Mouse (Mus musculus): Measurements from ENCODE around the gene Rnf31. TPM values are rescaled to one million over a fixed set of nuclear protein-coding genes. Genes with fewer than 3 reads are reported as not detected.
A peak's percentile ranks its signal among the peaks of the same experiment; 100 is the strongest.

The Rnf31 gene
- polyA plus RNA-seq, 1 experiment from 2014 or later: 9.5 TPM

GRCm38 (mm10) chr14:55605743-55606459 is 14.4 kb downstream of the Rnf31 start:
- H3K36me3 ChIP-seq (ENCODE audit: control insufficient read depth, insufficient read depth, low read length): no peaks in the 10 kb centered on the region; the same call in none of the 2 replicates
- no peaks in the 10 kb centered on the region for H3K9me3 ChIP-seq (ENCODE audit: control insufficient read depth, low read length)
- no peak overlapping the region for H3K4me3 ChIP-seq (ENCODE audit: low read depth, low read length)
- TF ChIP-seq CTCF (IDR thresholded peaks at IDR 0.05; ENCODE audit: low read depth) (no peak), EP300 (optimal IDR thresholded peaks at IDR 0.05) (no peak)
- H3K27ac ChIP-seq (replicated peaks): no peak overlapping the region
- no peak overlapping the region for H3K9ac ChIP-seq (ENCODE audit: low read length)
- no peak overlapping the region for H3K4me2 ChIP-seq (replicated peaks; ENCODE audit: low read depth)
- WGBS: 93% methylated on average over 16 of the region's 16 CpGs
- H3K4me1 ChIP-seq (replicated peaks; ENCODE audit: control insufficient read depth, insufficient read depth): no peaks in the 10 kb centered on the region
- H3K27me3 ChIP-seq (ENCODE audit: control insufficient read depth, insufficient read depth, low read length): no peaks in the 10 kb centered on the region
- ATAC-seq (ENCODE audit: low FRiP score, low TSS enrichment): no peak
- no peak for DNase-seq (ENCODE audit: low spot score)

- Histone ChIP-seq H3K9ac (ENCODE audit: low read length) (no peak overlapping the region), H3K4me1 (replicated peaks; ENCODE audit: control insufficient read depth, insufficient read depth) (no peaks in the 10 kb centered on the region), H3K4me2 (replicated peaks; ENCODE audit: low read depth) (no peak overlapping the region), H3K27me3 (ENCODE audit: control insufficient read depth, insufficient read depth, low read length) (no peaks in the 10 kb centered on the region), H3K9me3 (ENCODE audit: control insufficient read depth, low read length) (no peaks in the 10 kb centered on the region), H3K27ac (replicated peaks) (no peak overlapping the region), H3K4me3 (ENCODE audit: low read depth, low read length) (no peak overlapping the region), H3K36me3 (ENCODE audit: control insufficient read depth, insufficient read depth, low read length) (no peaks in the 10 kb centered on the region; the same call in none of the 2 replicates)
- ATAC-seq (ENCODE audit: low FRiP score, low TSS enrichment): no peak
- TF ChIP-seq EP300 (optimal IDR thresholded peaks at IDR 0.05) (no peak), CTCF (IDR thresholded peaks at IDR 0.05; ENCODE audit: low read depth) (no peak)
- WGBS: 92% methylated on average over 6 of the region's 6 CpGs
- DNase-seq (ENCODE audit: low spot score): no peak
These were observed 16.8 kb downstream of the Rnf31 start for GRCm38 (mm10) chr14:55608339-55608738.

DNA sequence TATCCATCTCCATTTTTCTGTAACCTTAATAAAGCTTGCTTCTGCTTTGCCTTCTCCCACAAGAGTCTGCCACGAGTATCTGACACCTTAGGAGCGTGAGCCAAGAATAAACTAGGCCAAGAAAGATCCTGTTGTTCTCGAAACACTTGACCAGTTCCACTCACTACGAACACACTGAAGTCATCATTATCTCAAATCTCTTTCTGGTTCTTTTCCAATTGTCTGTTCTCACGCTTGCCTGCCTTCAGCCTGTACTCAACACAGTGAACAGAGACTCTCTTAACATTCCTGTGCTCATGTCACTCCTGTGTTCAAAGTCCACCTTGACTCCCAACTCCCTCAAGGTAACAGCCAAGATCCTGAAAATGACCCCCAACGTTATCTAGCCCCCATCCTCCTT is 21.8 kb downstream of the Rnf31 start:
- no peaks in the 10 kb centered on the region for H3K27me3 ChIP-seq (ENCODE audit: control insufficient read depth, insufficient read depth, low read length)
- 52% methylated on average over 6 of the region's 6 CpGs for WGBS
- H3K9me3 ChIP-seq (ENCODE audit: control insufficient read depth, low read length): no peaks in the 10 kb centered on the region
- H3K4me3 ChIP-seq (ENCODE audit: low read depth, low read length): no peak overlapping the region
- no peak overlapping the region for H3K27ac ChIP-seq (replicated peaks)
- no peak overlapping the region for H3K9ac ChIP-seq (ENCODE audit: low read length)
- ATAC-seq (ENCODE audit: low FRiP score, low TSS enrichment) (no peak), DNase-seq (ENCODE audit: low spot score) (no peak)
- TF ChIP-seq CTCF (IDR thresholded peaks at IDR 0.05; ENCODE audit: low read depth): no peak
- no peak for TF ChIP-seq EP300 (optimal IDR thresholded peaks at IDR 0.05)
- H3K4me1 ChIP-seq (replicated peaks; ENCODE audit: control insufficient read depth, insufficient read depth): no peaks in the 10 kb centered on the region
- no peaks in the 10 kb centered on the region; the same call in 1 of the 2 replicates for H3K36me3 ChIP-seq (ENCODE audit: control insufficient read depth, insufficient read depth, low read length)
- H3K4me2 ChIP-seq (replicated peaks; ENCODE audit: low read depth): no peak overlapping the region

DNA sequence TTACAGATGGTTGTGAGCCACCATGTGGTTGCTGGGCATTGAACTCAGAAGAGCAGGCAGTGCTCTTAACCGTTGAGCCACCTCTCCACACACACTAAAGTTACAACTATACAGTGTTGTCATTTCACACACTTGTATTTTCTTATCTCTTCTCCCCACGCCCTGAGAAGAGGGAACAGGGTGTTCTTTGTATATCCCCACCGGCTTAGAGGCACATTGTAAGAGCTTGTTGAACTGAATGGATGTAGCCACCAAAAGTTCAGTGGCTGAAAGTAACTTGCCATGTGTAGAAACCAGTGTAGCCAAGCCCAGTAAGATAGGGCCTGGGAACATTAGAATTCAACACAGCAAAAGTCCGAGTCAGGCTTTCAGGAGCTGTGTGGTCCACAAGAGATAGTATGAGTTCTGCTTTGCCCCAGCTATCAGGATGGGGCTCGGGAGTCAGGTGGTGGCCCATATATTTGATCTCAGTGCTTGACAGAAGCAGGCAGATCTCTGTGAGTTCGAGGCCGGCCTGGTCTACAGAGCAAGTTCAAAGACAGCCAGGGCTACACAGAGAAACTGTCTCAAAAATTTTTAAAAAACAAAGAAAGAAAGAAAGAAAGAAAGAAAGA is 23.2 kb downstream of the Rnf31 start:
- no peaks in the 10 kb centered on the region for H3K9me3 ChIP-seq (ENCODE audit: control insufficient read depth, low read length)
- no peak overlapping the region for H3K27ac ChIP-seq (replicated peaks)
- TF ChIP-seq CTCF (IDR thresholded peaks at IDR 0.05; ENCODE audit: low read depth): no peak
- TF ChIP-seq EP300 (optimal IDR thresholded peaks at IDR 0.05): no peak
- H3K4me1 ChIP-seq (replicated peaks; ENCODE audit: control insufficient read depth, insufficient read depth): no peaks in the 10 kb centered on the region
- DNase-seq (ENCODE audit: low spot score) (no peak), ATAC-seq (ENCODE audit: low FRiP score, low TSS enrichment) (peak; percentile 36; the same call in 1 of the 2 replicates)
- H3K4me3 ChIP-seq (ENCODE audit: low read depth, low read length): no peak overlapping the region
- no peak overlapping the region for H3K4me2 ChIP-seq (replicated peaks; ENCODE audit: low read depth)
- H3K9ac ChIP-seq (ENCODE audit: low read length): no peak overlapping the region
- no peaks in the 10 kb centered on the region for H3K36me3 ChIP-seq (ENCODE audit: control insufficient read depth, insufficient read depth, low read length)
- H3K27me3 ChIP-seq (ENCODE audit: control insufficient read depth, insufficient read depth, low read length): no peaks in the 10 kb centered on the region
- 76% methylated on average over 7 of the region's 7 CpGs for WGBS

DNA sequence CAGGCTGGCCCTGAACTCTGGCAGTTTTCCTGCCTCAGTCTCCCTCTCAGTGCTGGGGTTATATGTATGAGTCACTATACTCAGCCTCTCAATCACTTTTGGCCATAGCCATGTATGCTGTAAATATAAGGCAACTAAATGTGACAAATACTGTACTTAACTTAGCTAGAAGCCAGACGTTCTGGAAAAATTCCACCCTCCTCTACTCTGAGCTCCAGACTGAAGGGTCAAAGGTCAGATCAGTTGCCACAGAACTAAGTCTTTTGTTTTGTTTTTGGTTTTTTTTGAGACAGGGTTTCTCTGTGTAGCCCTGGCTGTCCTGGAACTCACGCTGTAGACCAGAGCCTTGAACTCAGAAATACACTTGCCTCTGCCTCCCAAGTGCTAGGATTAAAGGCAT is 24.4 kb downstream of the Rnf31 start:
- no peak for DNase-seq (ENCODE audit: low spot score)
- H3K27ac ChIP-seq (replicated peaks): no peak overlapping the region
- TF ChIP-seq CTCF (IDR thresholded peaks at IDR 0.05; ENCODE audit: low read depth): no peak
- TF ChIP-seq EP300 (optimal IDR thresholded peaks at IDR 0.05): no peak
- no peaks in the 10 kb centered on the region for H3K36me3 ChIP-seq (ENCODE audit: control insufficient read depth, insufficient read depth, low read length)
- no peaks in the 10 kb centered on the region for H3K27me3 ChIP-seq (ENCODE audit: control insufficient read depth, insufficient read depth, low read length)
- H3K4me2 ChIP-seq (replicated peaks; ENCODE audit: low read depth): no peak overlapping the region
- 36% methylated on average over 2 of the region's 2 CpGs for WGBS
- no peaks in the 10 kb centered on the region for H3K4me1 ChIP-seq (replicated peaks; ENCODE audit: control insufficient read depth, insufficient read depth)
- H3K9ac ChIP-seq (ENCODE audit: low read length): no peak overlapping the region
- no peaks in the 10 kb centered on the region for H3K9me3 ChIP-seq (ENCODE audit: control insufficient read depth, low read length)
- ATAC-seq (ENCODE audit: low FRiP score, low TSS enrichment): no peak
- H3K4me3 ChIP-seq (ENCODE audit: low read depth, low read length): no peak overlapping the region

DNA sequence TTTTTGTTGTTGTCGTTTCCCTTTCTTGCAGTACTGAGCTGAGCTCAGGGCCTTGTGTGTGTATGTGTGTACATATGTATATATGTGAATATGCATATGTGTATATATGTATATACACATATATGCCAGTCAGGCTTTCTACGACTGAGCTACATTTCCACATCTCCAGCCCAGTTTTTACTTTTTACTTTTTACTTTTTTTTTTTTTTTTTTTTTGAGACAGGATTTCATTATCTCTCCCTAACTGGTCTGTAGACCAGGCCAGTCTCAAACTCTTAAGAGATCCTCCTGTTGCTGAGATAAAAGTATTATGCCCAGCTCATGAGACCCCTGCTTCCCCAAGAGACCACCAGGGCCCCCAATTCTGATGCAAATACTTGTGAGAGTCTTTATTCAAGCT is 25.3 kb downstream of the Rnf31 start:
- H3K9ac ChIP-seq (ENCODE audit: low read length): no peak overlapping the region
- H3K27ac ChIP-seq (replicated peaks): no peak overlapping the region
- no peak overlapping the region for H3K4me3 ChIP-seq (ENCODE audit: low read depth, low read length)
- DNase-seq (ENCODE audit: low spot score): no peak
- H3K4me2 ChIP-seq (replicated peaks; ENCODE audit: low read depth): no peak overlapping the region
- H3K4me1 ChIP-seq (replicated peaks; ENCODE audit: control insufficient read depth, insufficient read depth): no peaks in the 10 kb centered on the region
- no peak for TF ChIP-seq CTCF (IDR thresholded peaks at IDR 0.05; ENCODE audit: low read depth)
- WGBS: 80% methylated on average over 2 of the region's 2 CpGs
- no peak for ATAC-seq (ENCODE audit: low FRiP score, low TSS enrichment)
- H3K9me3 ChIP-seq (ENCODE audit: control insufficient read depth, low read length): no peaks in the 10 kb centered on the region
- H3K27me3 ChIP-seq (ENCODE audit: control insufficient read depth, insufficient read depth, low read length): no peaks in the 10 kb centered on the region
- H3K36me3 ChIP-seq (ENCODE audit: control insufficient read depth, insufficient read depth, low read length): no peaks in the 10 kb centered on the region

Measured in stomach, postnatal 0 days (tissue).